Mouse (Mus musculus) cortical plate, adult 2 months (tissue): Measurements from ENCODE around the gene Zmiz2.

Experiments used
- CTCF ChIP-seq: fragments of 200-500 bp; IDR thresholded peaks from 2 replicates; pipeline ENCODE4 v1.5.1; 2011; ENCODE audit warnings: mild to moderate bottlenecking, control low read depth, low read length; ENCODE audit not compliant: insufficient read depth; ENCODE audit errors: extremely low read depth
- POLR2A ChIP-seq: fragments of 200-500 bp; IDR thresholded peaks from 2 replicates; pipeline ENCODE4 v1.6.1; 2011; ENCODE audit warnings: mild to moderate bottlenecking, low read length, control low read depth; ENCODE audit not compliant: insufficient read depth; ENCODE audit errors: extremely low read depth

- no peak for TF ChIP-seq CTCF
- no peak for TF ChIP-seq POLR2A
These were observed 18.3 kb downstream of the Zmiz2 start for GRCm38 (mm10) chr11:6407162-6407621.
